Mouse (Mus musculus) midbrain, embryonic 13.5 days (tissue): ENCODE measurements around the gene Slc22a5. TPM values are rescaled to one million over a fixed set of nuclear protein-coding genes. Genes with fewer than 3 reads are reported as not detected.

ENCODE experiments used
- ATAC-seq: fragments of 200-750 bp; cut with Nextera tagmentation; 2 replicates; pipeline ENCODE4 v1.8.0; 2017; ENCODE audit warnings: mild to moderate bottlenecking, moderate TSS enrichment, moderate library complexity
- H3K27ac ChIP-seq: fragments of 300-500 bp; sonication (generic); 2 replicates; pipeline ENCODE4 v1.5.1; 2015; ENCODE audit warnings: inconsistent platforms, mild to moderate bottlenecking, moderate library complexity
- H3K27me3 ChIP-seq: fragments of 300-500 bp; sonication (generic); 2 replicates; pipeline ENCODE4 v1.6.1; 2015; ENCODE audit warnings: mild to moderate bottlenecking, inconsistent platforms
- H3K36me3 ChIP-seq: fragments of 300-500 bp; sonication (generic); 2 replicates; pipeline ENCODE4 v1.6.1; 2015; ENCODE audit warnings: mild to moderate bottlenecking, inconsistent platforms
- H3K4me1 ChIP-seq: fragments of 300-500 bp; sonication (generic); replicated peaks from 2 replicates; pipeline ENCODE4 v1.6.1; 2015; ENCODE audit warnings: inconsistent platforms
- H3K4me2 ChIP-seq: fragments of 300-500 bp; sonication (generic); replicated peaks from 2 replicates; pipeline ENCODE4 v1.6.1; 2015; ENCODE audit warnings: moderate library complexity, mild to moderate bottlenecking, inconsistent platforms
- H3K4me3 ChIP-seq: fragments of 300-500 bp; sonication (generic); replicated peaks from 2 replicates; pipeline ENCODE4 v1.5.1; 2015; ENCODE audit warnings: mild to moderate bottlenecking, inconsistent platforms
- H3K9ac ChIP-seq: fragments of 300-500 bp; sonication (generic); replicated peaks from 2 replicates; pipeline ENCODE4 v1.6.1; 2015; ENCODE audit warnings: mild to moderate bottlenecking, inconsistent platforms
- H3K9me3 ChIP-seq: fragments of 300-500 bp; sonication (generic); 2 replicates; pipeline ENCODE4 v1.6.1; 2016; ENCODE audit warnings: mild to moderate bottlenecking, inconsistent platforms
- WGBS: fragments of 180-500 bp; shearing (Covaris S2); methylation state at CpG from one replicate; pipeline ENCODE4 v1.1.7; 2015; 5-methylcytosine and 5-hydroxymethylcytosine counted together
- polyA plus RNA-seq: library from polyadenylated mRNA; unstranded; fragments of >200 nt; fragmentation: Nextera tagmentation; extraction: Ambion mirVana; gene quantifications from 2 replicates; pipeline ENCODE4 v1.2.1, GENCODE M21; 2015

Gene Slc22a5
- polyA plus RNA-seq, 1 experiment from 2014 or later = 8.1 TPM

- H3K9me3 ChIP-seq = no peaks in the 10 kb centered on the region
- H3K4me3 ChIP-seq = no peak overlapping the region
- no peaks in the 10 kb centered on the region for H3K27me3 ChIP-seq
- ATAC-seq = no peak
- no peak overlapping the region for H3K9ac ChIP-seq
- WGBS = 96% methylated on average over 3 of the region's 3 CpGs
- no peak overlapping the region for H3K27ac ChIP-seq
- no peaks in the 10 kb centered on the region for H3K4me1 ChIP-seq
- H3K4me2 ChIP-seq = no peak overlapping the region
- no peaks in the 10 kb centered on the region for H3K36me3 ChIP-seq
Measured at GRCm38 (mm10) chr11:53821945-53822338, 69.5 kb downstream of the Slc22a5 start.

- Histone ChIP-seq H3K27ac (no peak overlapping the region), H3K4me2 (no peak overlapping the region), H3K36me3 (no peaks in the 10 kb centered on the region), H3K9ac (no peak overlapping the region), H3K27me3 (no peaks in the 10 kb centered on the region), H3K9me3 (no peaks in the 10 kb centered on the region), H3K4me3 (no peak overlapping the region), H3K4me1 (no peaks in the 10 kb centered on the region)
- 83% methylated on average over 11 of the region's 11 CpGs for WGBS
- no peak for ATAC-seq
Measured at GRCm38 (mm10) chr11:53821230-53821944, 70.1 kb downstream of the Slc22a5 start.

DNA sequence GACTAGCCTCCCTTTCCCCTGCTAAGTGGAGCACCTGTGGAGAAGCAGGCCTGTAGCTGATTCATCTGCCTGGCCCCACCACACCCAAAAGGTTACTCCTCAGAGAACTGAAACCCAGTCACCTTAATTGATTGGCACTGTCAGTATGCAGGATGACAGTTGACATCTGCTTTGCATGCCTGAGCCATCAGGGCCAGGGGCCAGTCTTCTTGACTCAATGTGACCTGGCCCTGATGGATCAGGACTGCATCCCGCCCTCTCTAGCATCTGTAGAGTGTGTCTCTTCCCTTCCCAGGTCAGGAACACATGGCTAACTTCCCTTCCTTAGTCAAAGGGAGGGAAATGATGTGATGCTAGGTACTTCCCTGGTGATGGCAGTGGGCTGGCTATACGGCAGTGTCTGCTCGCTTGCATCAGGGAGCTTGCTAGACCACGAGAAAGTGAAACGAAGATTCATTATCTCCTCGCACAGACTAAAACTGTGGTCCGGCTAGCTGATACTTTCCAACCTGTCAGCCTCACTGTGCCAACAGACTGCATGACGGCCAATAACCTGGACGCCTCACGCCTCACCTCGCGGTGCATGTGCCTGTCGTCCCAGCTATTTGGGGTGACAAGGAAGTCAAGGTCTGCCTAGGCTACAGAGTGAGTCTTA lies 70.8 kb downstream of the Slc22a5 start:
- no peaks in the 10 kb centered on the region for H3K9me3 ChIP-seq
- no peak overlapping the region for H3K9ac ChIP-seq
- no peak for ATAC-seq
- no peaks in the 10 kb centered on the region for H3K36me3 ChIP-seq
- H3K4me3 ChIP-seq = no peak overlapping the region
- WGBS = 93% methylated on average over 13 of the region's 13 CpGs
- no peaks in the 10 kb centered on the region for H3K27me3 ChIP-seq
- no peak overlapping the region for H3K27ac ChIP-seq
- H3K4me2 ChIP-seq = no peak overlapping the region
- H3K4me1 ChIP-seq = no peaks in the 10 kb centered on the region

DNA sequence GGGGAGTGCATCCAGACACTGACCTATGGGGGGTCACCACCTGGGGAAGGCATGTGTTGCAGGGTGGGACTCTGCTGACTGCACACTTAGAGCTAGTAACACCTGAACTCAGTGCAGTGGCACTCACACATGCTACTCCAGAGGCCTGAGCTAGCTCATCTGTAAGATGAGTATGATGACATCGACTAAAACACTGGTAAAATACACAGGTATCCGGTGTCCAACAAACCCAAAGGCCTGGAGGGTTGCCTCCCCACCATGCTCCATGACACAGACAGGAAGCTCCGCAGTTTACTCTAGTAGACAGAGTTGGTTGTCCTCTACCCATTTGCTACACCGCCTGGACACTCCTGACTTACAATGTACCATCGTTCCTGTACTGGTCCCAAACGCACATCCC lies 71.9 kb downstream of the Slc22a5 start:
- no peak for ATAC-seq
- WGBS = 97% methylated on average over 6 of the region's 6 CpGs
- no peak overlapping the region for H3K4me2 ChIP-seq

GRCm38 (mm10) chr11:53818794-53819193 lies 72.7 kb downstream of the Slc22a5 start:
- no peak overlapping the region for H3K9ac ChIP-seq
- no peaks in the 10 kb centered on the region for H3K9me3 ChIP-seq
- 74% methylated on average over 6 of the region's 6 CpGs for WGBS
- no peak overlapping the region for H3K4me2 ChIP-seq
- H3K27me3 ChIP-seq = no peaks in the 10 kb centered on the region
- H3K27ac ChIP-seq = no peak overlapping the region
- H3K4me3 ChIP-seq = no peak overlapping the region
- ATAC-seq = no peak
- H3K4me1 ChIP-seq = no peaks in the 10 kb centered on the region
- H3K36me3 ChIP-seq = no peaks in the 10 kb centered on the region

More for the DNA sequence above, 71.9 kb downstream of the Slc22a5 start:
- Histone ChIP-seq H3K9me3 (no peaks in the 10 kb centered on the region), H3K4me1 (no peaks in the 10 kb centered on the region), H3K36me3 (no peaks in the 10 kb centered on the region), H3K27ac (no peak overlapping the region), H3K27me3 (no peaks in the 10 kb centered on the region), H3K9ac (no peak overlapping the region), H3K4me3 (no peak overlapping the region)

DNA sequence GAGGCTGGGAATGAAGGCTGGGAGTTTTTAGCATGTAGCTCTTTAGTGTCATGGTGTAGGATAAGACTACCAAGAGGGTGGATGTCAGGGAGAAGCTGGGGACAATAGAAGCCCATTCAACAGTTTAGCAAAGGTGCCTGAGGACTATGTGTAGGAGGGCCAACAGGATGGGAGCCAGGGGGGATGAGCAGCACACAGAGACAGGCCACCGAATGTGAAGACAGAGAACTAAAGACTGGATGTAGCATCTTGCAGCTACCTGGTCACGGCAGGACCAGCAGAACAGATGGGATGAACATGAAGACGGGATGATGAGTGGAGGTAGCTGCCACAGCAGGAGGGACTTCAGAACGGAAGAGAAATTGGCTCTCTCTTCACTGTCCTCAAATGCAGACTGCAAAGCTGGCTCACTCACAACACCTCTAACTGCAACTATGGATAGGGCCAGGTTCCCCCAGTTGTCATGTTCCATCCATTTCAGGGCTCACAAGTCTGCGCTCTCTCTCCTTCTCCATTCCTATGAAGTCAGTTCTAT lies 74.6 kb downstream of the Slc22a5 start:
- WGBS = 93% methylated on average over 5 of the region's 5 CpGs
- no peaks in the 10 kb centered on the region for H3K4me1 ChIP-seq
- no peaks in the 10 kb centered on the region for H3K9me3 ChIP-seq
- no peaks in the 10 kb centered on the region for H3K36me3 ChIP-seq
- H3K27me3 ChIP-seq = no peaks in the 10 kb centered on the region
- ATAC-seq = no peak
- H3K27ac ChIP-seq = no peak overlapping the region
- H3K4me3 ChIP-seq = no peak overlapping the region
- H3K9ac ChIP-seq = no peak overlapping the region
- H3K4me2 ChIP-seq = no peak overlapping the region

DNA sequence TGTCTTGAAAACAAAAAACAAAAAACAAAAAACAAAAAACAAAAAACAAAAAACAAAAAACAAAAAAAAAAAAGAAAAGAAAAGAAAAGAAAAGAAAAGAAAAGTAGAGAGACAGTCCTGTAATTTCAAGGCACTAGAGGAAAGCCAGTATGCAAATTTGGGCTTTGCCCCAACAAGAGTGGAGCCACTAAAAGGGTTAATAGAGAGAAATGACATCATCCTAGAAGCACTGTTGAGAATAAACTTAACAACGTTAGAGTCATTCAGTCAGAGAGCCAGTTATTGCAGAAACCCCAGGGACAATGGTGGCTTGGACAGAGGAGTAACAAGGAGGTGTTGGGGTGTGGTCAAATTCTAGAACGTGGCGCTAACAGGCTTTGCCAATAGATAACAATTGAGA lies 76.7 kb downstream of the Slc22a5 start:
- 72% methylated on average over 3 of the region's 3 CpGs for WGBS
- no peak overlapping the region for H3K4me2 ChIP-seq
- ATAC-seq = no peak
- no peaks in the 10 kb centered on the region for H3K27me3 ChIP-seq
- H3K36me3 ChIP-seq = no peaks in the 10 kb centered on the region
- no peaks in the 10 kb centered on the region for H3K9me3 ChIP-seq
- no peak overlapping the region for H3K9ac ChIP-seq
- no peak overlapping the region for H3K27ac ChIP-seq
- no peak overlapping the region for H3K4me3 ChIP-seq
- H3K4me1 ChIP-seq = no peaks in the 10 kb centered on the region

Other genes starting within 250 kb of the Slc22a5 start
- 13.0 and 14.3 TPM in 2 replicates for gene Rad50, start 184.3 kb downstream of the Slc22a5 start, polyA plus RNA-seq
- not detected in 2 replicates for gene Il5, start 170.9 kb downstream of the Slc22a5 start, polyA plus RNA-seq
- gene Irf1, start 121.6 kb downstream of the Slc22a5 start, polyA plus RNA-seq = 1.5 and 2.0 TPM in 2 replicates
- gene Gm17334, start 118.5 kb downstream of the Slc22a5 start, polyA plus RNA-seq = not detected in 2 replicates
- 0.40 TPM in 1 of 2 replicates, not detected in the other for gene Gm12216, start 32.4 kb downstream of the Slc22a5 start, polyA plus RNA-seq
- gene Slc22a21, start 88.7 kb upstream of the Slc22a5 start, polyA plus RNA-seq = 1.7 and 1.8 TPM in 2 replicates
- 1.0 and 1.3 TPM in 2 replicates for gene Slc22a4, start 136.4 kb upstream of the Slc22a5 start, polyA plus RNA-seq
- gene Pdlim4, start 177.4 kb upstream of the Slc22a5 start, polyA plus RNA-seq = 23.0 and 23.7 TPM in 2 replicates
- 6.0 and 7.8 TPM in 2 replicates for gene P4ha2, start 208.4 kb upstream of the Slc22a5 start, polyA plus RNA-seq